Mouse (Mus musculus): ENCODE results near the gene Slc6a13. TPM values are rescaled to one million over a fixed set of nuclear protein-coding genes. Genes with fewer than 3 reads are reported as not detected.

Gene Slc6a13
- polyA plus RNA-seq, 1 experiment from 2014 or later, result 2.8 TPM

DNA sequence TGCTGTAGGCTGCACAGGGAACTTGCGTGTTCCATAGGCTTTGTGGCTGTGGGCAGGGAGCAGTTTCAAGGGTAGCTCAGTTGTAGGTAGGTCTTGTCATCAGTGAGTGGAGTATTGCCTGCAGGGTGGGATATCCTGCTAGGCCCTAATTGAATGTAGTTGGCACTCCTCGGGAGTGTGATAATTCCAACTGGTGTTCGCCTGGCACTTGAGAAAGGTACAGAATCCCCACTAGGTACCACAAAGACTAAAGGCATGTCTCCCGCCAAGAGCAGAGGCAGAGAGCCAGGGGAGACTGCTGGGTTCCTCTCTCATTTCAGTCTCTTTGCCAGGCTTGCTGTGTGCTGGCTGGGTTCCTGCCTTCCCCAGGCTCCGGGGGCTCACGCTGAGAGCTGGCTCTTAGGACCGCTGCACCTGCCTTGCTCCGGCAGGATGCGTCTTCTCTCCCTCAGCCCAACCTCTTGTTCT lies 28.4 kb downstream of the Slc6a13 start:
- no peak overlapping the region for H3K4me2 ChIP-seq (replicated peaks)
- no peak overlapping the region for H3K27ac ChIP-seq
- peaks cover 6% of the 10 kb centered on the region for H3K4me1 ChIP-seq
- WGBS, result 61% methylated on average over 9 of the region's 9 CpGs
- 0 out of 2 replicates have a peak, but pooled peaks cover 3% of the 10 kb centered on the region for H3K27me3 ChIP-seq
- H3K4me3 ChIP-seq, result no peak overlapping the region
- no peak overlapping the region for H3K9ac ChIP-seq
- no peak for ATAC-seq (ENCODE audit: insufficient number of reproducible peaks, insufficient read depth, low FRiP score, low TSS enrichment)
- H3K9me3 ChIP-seq, result no peaks in the 10 kb centered on the region
- H3K36me3 ChIP-seq, result no peaks in the 10 kb centered on the region

DNA sequence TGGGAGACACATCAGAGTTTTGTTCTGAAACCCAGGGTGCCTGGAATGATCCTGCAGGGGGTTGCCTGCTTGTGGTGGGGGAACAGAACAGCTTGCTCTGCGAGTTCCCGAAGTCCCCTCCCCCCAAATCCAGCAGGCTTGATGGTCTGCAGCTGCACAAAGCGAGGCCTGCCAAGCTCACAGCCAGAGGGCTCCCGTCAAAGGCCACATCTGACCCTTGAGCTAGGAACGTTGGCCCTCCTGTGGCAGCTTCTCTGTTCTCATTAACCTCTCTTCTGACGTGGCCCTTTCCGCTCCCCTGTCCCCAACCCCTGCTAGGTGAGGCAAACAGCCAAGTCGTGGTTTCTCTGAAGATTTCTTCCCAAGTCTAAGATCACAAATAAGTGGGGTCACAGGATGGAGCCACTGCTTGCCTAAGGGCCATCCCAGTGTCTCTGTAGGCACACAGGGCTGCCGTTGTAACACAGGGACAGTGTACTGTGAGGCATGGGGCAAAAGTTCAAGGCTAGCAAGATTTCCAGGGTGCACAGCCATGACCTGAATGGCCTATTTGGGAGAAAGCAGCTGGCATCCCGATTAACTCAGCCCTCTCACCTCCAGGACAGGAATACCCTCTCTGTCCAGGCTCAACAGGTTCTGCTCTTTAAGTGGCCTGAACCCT lies 30.0 kb downstream of the Slc6a13 start:
- no peaks in the 10 kb centered on the region for H3K9me3 ChIP-seq
- H3K4me1 ChIP-seq, result peaks cover 6% of the 10 kb centered on the region
- no peak overlapping the region for H3K4me3 ChIP-seq
- H3K27me3 ChIP-seq, result 0 out of 2 replicates have a peak, but pooled peaks cover 3% of the 10 kb centered on the region
- no peak for ATAC-seq (ENCODE audit: insufficient number of reproducible peaks, insufficient read depth, low FRiP score, low TSS enrichment)
- H3K9ac ChIP-seq, result no peak overlapping the region
- H3K36me3 ChIP-seq, result no peaks in the 10 kb centered on the region
- H3K4me2 ChIP-seq (replicated peaks), result no peak overlapping the region
- WGBS, result 6% methylated on average over 10 of the region's 10 CpGs
- H3K27ac ChIP-seq, result no peak overlapping the region

DNA sequence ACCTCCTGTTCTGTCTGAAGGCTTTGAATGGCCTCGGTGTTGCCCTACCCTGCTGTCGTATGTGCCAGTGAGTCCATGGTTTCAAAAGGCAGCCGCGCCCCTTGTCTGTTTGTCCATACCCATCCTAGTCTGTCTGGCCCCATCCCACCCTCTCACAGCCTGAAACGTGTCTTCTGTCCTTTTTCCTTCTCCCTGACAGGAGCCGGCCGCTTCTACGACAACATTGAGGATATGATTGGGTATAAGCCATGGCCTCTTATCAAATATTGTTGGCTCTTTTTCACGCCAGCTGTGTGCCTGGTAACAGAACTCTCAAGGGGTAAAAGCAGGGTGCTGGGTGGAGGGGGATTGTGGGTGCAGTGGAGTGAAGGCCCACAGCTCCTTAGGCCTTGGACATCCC lies 35.8 kb downstream of the Slc6a13 start:
- no peaks in the 10 kb centered on the region for H3K27me3 ChIP-seq

DNA sequence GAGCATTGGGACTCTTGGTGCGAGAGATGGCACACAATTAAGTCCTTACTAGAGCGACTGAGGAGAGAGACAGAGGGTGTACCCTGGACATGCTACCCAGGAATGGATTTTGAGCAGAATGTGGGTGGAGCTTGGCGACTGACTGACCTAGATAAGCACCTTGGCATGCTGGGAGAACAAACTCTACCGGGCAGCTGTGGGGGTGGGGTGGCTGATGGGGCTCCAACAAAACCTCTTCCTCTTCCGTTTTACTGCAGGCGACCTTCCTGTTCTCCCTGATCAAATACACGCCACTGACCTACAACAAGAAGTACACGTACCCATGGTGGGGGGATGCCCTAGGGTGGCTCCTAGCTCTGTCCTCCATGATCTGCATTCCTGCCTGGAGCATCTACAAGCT lies 36.5 kb downstream of the Slc6a13 start:
- no peaks in the 10 kb centered on the region for H3K4me1 ChIP-seq
- no peaks in the 10 kb centered on the region for H3K36me3 ChIP-seq
- WGBS, result 66% methylated on average over 8 of the region's 8 CpGs
- H3K27ac ChIP-seq, result no peak overlapping the region
- H3K4me3 ChIP-seq, result no peak overlapping the region
- ATAC-seq (ENCODE audit: insufficient number of reproducible peaks, insufficient read depth, low FRiP score, low TSS enrichment), result no peak
- H3K4me2 ChIP-seq (replicated peaks), result no peak overlapping the region
- H3K27me3 ChIP-seq, result 0 out of 2 replicates have a peak, but pooled peaks cover 2% of the 10 kb centered on the region
- H3K9me3 ChIP-seq, result no peaks in the 10 kb centered on the region
- no peak overlapping the region for H3K9ac ChIP-seq

More for the DNA sequence above, 35.8 kb downstream of the Slc6a13 start:
- Histone ChIP-seq H3K4me2 (replicated peaks) (no peak overlapping the region), H3K9ac (no peak overlapping the region), H3K4me3 (no peak overlapping the region), H3K4me1 (no peaks in the 10 kb centered on the region), H3K27ac (no peak overlapping the region), H3K36me3 (no peaks in the 10 kb centered on the region), H3K9me3 (no peaks in the 10 kb centered on the region)
- no peak for ATAC-seq (ENCODE audit: insufficient number of reproducible peaks, insufficient read depth, low FRiP score, low TSS enrichment)
- 92% methylated on average over 9 of the region's 9 CpGs for WGBS

DNA sequence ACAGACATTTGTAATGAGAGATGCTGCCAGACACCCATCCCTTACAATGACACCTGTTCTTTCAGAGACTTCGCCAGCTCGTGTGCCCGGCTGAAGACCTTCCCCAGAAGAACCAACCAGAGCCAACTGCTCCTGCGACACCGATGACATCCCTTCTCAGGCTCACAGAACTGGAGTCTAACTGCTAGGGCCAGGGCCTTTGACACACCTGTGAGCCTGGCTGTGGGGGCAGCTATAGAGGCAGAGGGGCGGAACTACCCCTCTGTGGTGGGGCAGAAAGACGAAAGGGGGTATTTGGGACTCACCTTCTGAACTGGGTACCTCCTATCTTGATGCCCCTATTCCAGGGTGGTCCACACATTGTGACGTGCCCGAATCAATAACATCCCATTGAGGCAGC lies 37.2 kb downstream of the Slc6a13 start:
- Histone ChIP-seq H3K4me2 (replicated peaks) (no peak overlapping the region), H3K4me1 (no peaks in the 10 kb centered on the region), H3K36me3 (no peaks in the 10 kb centered on the region), H3K9me3 (no peaks in the 10 kb centered on the region), H3K27ac (no peak overlapping the region), H3K27me3 (0 out of 2 replicates have a peak, but pooled peaks cover 3% of the 10 kb centered on the region), H3K4me3 (no peak overlapping the region), H3K9ac (no peak overlapping the region)
- WGBS, result 89% methylated on average over 9 of the region's 9 CpGs
- no peak for ATAC-seq (ENCODE audit: insufficient number of reproducible peaks, insufficient read depth, low FRiP score, low TSS enrichment)

DNA sequence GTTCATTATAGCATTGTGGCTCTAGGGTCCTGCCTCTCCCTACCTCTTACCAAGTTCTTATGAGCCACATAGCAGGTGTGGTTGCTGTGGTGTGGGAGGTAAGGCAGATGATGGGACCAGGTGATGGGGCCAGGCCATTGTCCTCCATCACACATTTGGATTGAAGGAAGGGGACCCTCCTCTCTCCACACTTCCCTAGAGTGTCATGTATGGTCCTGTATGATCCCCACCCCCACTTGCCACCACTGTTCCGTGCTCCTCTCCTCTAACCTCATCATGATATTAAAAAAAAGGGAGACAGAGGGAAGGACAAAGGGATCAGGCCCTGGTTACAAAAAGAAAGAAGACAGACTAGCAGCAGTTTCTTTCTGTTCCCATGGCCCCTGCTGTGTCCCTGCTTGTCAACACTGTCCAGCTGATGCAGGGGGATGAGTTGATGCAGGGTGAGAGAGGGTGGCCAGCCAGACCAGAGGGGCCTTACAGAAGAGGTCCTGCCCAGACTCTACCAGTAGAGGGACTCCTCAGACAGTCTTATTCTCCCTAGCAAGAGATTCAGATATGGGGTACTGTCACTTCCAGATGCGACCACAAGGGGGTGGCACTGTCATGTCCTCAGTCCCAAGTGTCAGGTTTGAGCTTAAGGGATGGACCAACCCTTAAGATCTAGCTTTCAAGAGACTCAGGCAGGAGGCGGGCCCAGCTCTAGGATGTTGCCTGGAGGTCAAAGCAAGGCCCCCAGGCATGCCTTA lies 37.9 kb downstream of the Slc6a13 start:
- Histone ChIP-seq H3K27me3 (0 out of 2 replicates have a peak, but pooled peaks cover 3% of the 10 kb centered on the region), H3K4me3 (no peak overlapping the region), H3K27ac (no peak overlapping the region), H3K36me3 (no peaks in the 10 kb centered on the region), H3K4me1 (peaks cover 1% of the 10 kb centered on the region; the same call in 1 of the 2 replicates), H3K9me3 (no peaks in the 10 kb centered on the region), H3K4me2 (replicated peaks) (no peak overlapping the region), H3K9ac (no peak overlapping the region)
- ATAC-seq (ENCODE audit: insufficient number of reproducible peaks, insufficient read depth, low FRiP score, low TSS enrichment), result peak; percentile 12; the same call in 1 of the 2 replicates
- WGBS, result 29% methylated on average over 3 of the region's 3 CpGs

DNA sequence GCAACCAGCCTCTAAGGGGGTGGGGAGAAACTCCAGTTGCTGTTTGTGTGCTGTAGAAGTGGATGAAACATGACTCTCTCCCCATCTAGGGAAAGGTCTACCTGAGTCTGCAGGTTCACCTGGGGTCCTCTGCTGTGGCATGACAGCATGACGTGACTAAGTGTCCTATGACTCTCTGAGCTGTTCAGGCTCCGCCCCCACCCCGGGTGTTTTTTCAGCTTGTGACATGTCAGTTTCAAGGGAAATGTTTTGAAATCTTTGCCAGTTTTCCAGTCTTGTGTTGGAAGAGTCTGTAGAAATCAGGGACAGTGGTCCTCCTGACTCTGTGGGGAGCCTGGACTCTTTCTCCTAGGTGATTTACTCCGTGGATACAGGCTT lies 38.5 kb downstream of the Slc6a13 start:
- H3K9me3 ChIP-seq, result no peaks in the 10 kb centered on the region
- H3K36me3 ChIP-seq, result no peaks in the 10 kb centered on the region
- H3K27ac ChIP-seq, result no peak overlapping the region
- H3K4me3 ChIP-seq, result no peak overlapping the region
- peaks cover 4% of the 10 kb centered on the region; the same call in 1 of the 2 replicates for H3K4me1 ChIP-seq
- H3K27me3 ChIP-seq, result 0 out of 2 replicates have a peak, but pooled peaks cover 3% of the 10 kb centered on the region
- 37% methylated on average over 4 of the region's 4 CpGs for WGBS
- H3K4me2 ChIP-seq (replicated peaks), result no peak overlapping the region
- ATAC-seq (ENCODE audit: insufficient number of reproducible peaks, insufficient read depth, low FRiP score, low TSS enrichment), result no peak
- H3K9ac ChIP-seq, result no peak overlapping the region

DNA sequence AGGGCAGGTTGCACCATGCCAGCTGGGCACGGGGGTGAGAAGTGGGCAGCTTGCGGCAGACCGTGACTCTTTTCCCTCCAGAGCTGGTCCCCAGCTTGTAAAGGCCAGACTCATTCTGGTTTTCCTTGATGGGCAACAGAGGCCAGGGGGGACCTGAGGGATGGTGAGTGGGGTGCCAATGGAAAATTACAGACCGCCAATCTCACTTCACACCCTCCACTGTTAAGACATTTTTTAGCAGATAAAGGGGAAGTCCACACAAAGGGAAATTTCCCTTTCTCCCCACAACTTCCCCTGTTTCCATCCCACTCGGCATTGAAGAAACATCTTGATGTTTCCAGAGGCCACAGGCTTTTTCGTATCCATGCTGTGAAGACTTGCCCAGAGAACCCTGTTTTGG lies 41.6 kb downstream of the Slc6a13 start:
- Histone ChIP-seq H3K9ac (no peak overlapping the region), H3K36me3 (no peaks in the 10 kb centered on the region), H3K9me3 (no peaks in the 10 kb centered on the region), H3K4me2 (replicated peaks) (no peak overlapping the region), H3K4me3 (no peak overlapping the region), H3K4me1 (peaks cover 4% of the 10 kb centered on the region; the same call in 1 of the 2 replicates), H3K27me3 (0 out of 2 replicates have a peak, but pooled peaks cover 3% of the 10 kb centered on the region), H3K27ac (no peak overlapping the region)
- no peak for ATAC-seq (ENCODE audit: insufficient number of reproducible peaks, insufficient read depth, low FRiP score, low TSS enrichment)
- 90% methylated on average over 6 of the region's 6 CpGs for WGBS

DNA sequence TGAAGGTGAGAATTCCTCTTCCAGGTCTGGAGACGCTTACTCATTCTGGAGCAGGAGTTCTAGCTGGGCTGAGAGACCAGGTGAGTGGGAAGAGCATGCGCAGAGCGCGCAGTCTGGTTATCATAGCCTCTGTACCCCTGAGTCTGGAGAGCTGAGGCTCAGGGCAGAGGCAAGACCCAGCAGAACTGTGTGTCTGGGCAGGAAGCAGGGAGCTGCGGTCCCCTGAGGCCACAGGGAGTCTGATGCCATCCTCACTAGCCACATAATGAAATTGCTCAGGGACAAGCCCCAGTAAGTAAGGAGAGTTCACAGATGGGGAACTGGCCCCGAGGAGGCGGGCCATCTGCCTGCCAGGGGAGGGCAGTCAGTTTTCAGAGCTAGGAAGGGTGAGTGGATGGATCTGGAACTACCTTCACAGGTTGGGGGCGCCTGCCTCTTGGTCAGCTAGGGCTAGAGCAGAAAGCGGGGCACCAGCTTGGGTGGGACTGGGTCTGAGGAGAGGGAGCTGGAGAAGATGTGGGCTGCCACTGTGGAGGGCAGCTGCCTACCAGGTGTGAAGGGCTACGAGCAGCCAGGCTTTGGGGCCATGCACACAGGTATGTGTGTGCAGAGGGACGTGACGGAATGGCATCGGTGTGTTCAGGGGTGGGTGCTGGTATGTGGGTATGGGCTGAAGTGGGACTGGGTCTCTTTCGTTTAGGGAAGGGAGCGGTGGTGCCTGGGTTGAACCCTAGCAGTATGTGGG lies 43.2 kb downstream of the Slc6a13 start, which contains the start of gene Slc6a12:
Slc6a12 (plus strand) TSS at position 51 of the 745 bp plus-strand sequence.
- Histone ChIP-seq H3K4me1 (peaks cover 4% of the 10 kb centered on the region; the same call in 1 of the 2 replicates), H3K27me3 (0 out of 2 replicates have a peak, but pooled peaks cover 3% of the 10 kb centered on the region), H3K9me3 (no peaks in the 10 kb centered on the region), H3K4me3 (no peak within 1 kb of the TSS), H3K27ac (no peak within 1 kb of the TSS), H3K36me3 (no peaks in the 10 kb centered on the region), H3K4me2 (replicated peaks) (no peak within 1 kb of the TSS), H3K9ac (no peak within 1 kb of the TSS)
- no peak for ATAC-seq (ENCODE audit: insufficient number of reproducible peaks, insufficient read depth, low FRiP score, low TSS enrichment)
- WGBS, result 71% methylated on average over 15 of the region's 15 CpGs

DNA sequence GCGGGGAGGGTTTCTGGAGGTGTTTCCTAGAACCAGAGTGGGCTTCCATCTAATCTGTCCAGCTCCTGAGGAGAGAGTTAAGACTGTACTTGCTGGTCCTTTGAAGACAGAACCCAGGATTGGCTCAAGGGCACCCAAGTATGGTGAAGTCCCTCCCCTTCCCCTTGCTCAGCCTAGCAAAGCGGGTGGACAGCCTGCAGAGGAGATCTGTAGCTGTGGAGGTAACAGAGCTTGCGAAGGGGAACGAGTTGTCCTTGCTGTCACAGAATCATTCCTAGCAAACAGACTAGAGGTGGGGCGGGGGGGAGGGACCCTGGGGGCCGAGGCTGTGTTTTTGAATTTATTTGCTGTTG lies 43.7 kb downstream of the Slc6a13 start:
- H3K9me3 ChIP-seq, result no peaks in the 10 kb centered on the region
- WGBS, result 59% methylated on average over 6 of the region's 6 CpGs
- H3K4me3 ChIP-seq, result no peak overlapping the region
- H3K4me1 ChIP-seq, result peaks cover 4% of the 10 kb centered on the region; the same call in 1 of the 2 replicates
- H3K4me2 ChIP-seq (replicated peaks), result no peak overlapping the region
- H3K9ac ChIP-seq, result no peak overlapping the region
- no peaks in the 10 kb centered on the region for H3K36me3 ChIP-seq
- no peak for ATAC-seq (ENCODE audit: insufficient number of reproducible peaks, insufficient read depth, low FRiP score, low TSS enrichment)
- H3K27me3 ChIP-seq, result 0 out of 2 replicates have a peak, but pooled peaks cover 3% of the 10 kb centered on the region
- no peak overlapping the region for H3K27ac ChIP-seq

DNA sequence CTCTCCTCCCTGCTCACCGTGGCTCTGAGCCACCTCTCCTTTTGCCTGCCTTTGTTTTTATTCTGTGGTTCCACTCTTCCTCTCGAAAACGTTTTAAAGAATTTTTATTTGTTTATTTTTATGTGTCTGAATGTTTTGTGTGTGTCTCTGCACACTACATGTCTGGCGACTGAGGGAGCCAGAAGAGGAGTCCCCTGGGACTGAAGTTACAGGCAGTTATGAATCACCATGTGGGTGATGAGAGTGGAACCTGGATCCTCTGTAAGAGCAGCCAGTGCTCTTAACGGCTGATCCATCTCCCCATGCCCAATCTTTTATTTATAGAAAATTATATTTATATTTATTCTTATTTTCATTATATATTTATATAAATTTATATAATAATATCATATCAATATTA lies 44.3 kb downstream of the Slc6a13 start:
- no peaks in the 10 kb centered on the region for H3K36me3 ChIP-seq
- H3K4me1 ChIP-seq, result peaks cover 4% of the 10 kb centered on the region; the same call in 1 of the 2 replicates
- no peak overlapping the region for H3K4me3 ChIP-seq
- H3K9me3 ChIP-seq, result no peaks in the 10 kb centered on the region
- no peak for ATAC-seq (ENCODE audit: insufficient number of reproducible peaks, insufficient read depth, low FRiP score, low TSS enrichment)
- no peak overlapping the region for H3K4me2 ChIP-seq (replicated peaks)
- 0 out of 2 replicates have a peak, but pooled peaks cover 3% of the 10 kb centered on the region for H3K27me3 ChIP-seq
- WGBS, result 59% methylated on average over 5 of the region's 5 CpGs
- no peak overlapping the region for H3K9ac ChIP-seq
- H3K27ac ChIP-seq, result no peak overlapping the region
